Mouse (Mus musculus) stomach, embryonic 16.5 days (tissue): ENCODE results near the gene Rab21. TPM values are rescaled to one million over a fixed set of nuclear protein-coding genes. Genes with fewer than 3 reads are reported as not detected.

ENCODE experiments used
- ATAC-seq: fragments of 200-750 bp; cut with Nextera tagmentation; 2 replicates; pipeline ENCODE4 v1.8.0; 2017; ENCODE audit warnings: moderate number of reproducible peaks, moderate TSS enrichment; ENCODE audit not compliant: insufficient read depth, low FRiP score
- H3K27ac ChIP-seq: fragments of 300-500 bp; sonication (generic); 2 replicates; pipeline ENCODE4 v1.5.1; 2014; ENCODE audit warnings: low read length
- H3K27me3 ChIP-seq: fragments of 300-500 bp; sonication (generic); 2 replicates; pipeline ENCODE4 v1.6.1; 2014; ENCODE audit warnings: low read length, control low read depth, mixed read lengths; ENCODE audit not compliant: control insufficient read depth, insufficient read depth
- H3K36me3 ChIP-seq: fragments of 300-500 bp; sonication (generic); 2 replicates; pipeline ENCODE4 v1.6.1; 2014; ENCODE audit warnings: low read length; ENCODE audit not compliant: control insufficient read depth, insufficient read depth
- H3K4me1 ChIP-seq: fragments of 300-500 bp; sonication (generic); 2 replicates; pipeline ENCODE4 v1.6.1; 2014; ENCODE audit warnings: low read length, control low read depth, mixed read lengths; ENCODE audit not compliant: control insufficient read depth, insufficient read depth
- H3K4me2 ChIP-seq: fragments of 300-500 bp; sonication (generic); 2 replicates; pipeline ENCODE4 v1.6.1; 2014; ENCODE audit warnings: low read depth, low read length, mixed read lengths
- H3K4me3 ChIP-seq: fragments of 300-500 bp; sonication (generic); replicated peaks from 2 replicates; pipeline ENCODE4 v1.5.1; 2014; ENCODE audit warnings: mild to moderate bottlenecking, low read length
- H3K9ac ChIP-seq: fragments of 300-500 bp; sonication (generic); 2 replicates; pipeline ENCODE4 v1.6.1; 2014; ENCODE audit warnings: low read length
- H3K9me3 ChIP-seq: fragments of 300-500 bp; sonication (generic); replicated peaks from 2 replicates; pipeline ENCODE4 v1.6.1; 2016; ENCODE audit warnings: low read length, control low read depth; ENCODE audit not compliant: control insufficient read depth
- WGBS: fragments of 180-500 bp; shearing (Covaris S2); extraction: QIAGEN DNeasy Blood & Tissue Kit; methylation state at CpG from one replicate; pipeline ENCODE4 v1.1.7; 2014; 5-methylcytosine and 5-hydroxymethylcytosine counted together
- polyA plus RNA-seq: library from polyadenylated mRNA; unstranded; fragments of >200 nt; fragmentation: Nextera tagmentation; extraction: Ambion mirVana; gene quantifications from 2 replicates; pipeline ENCODE4 v1.2.1, GENCODE M21; 2015

Rab21 gene
- polyA plus RNA-seq, 1 experiment from 2014 or later: 4.2 TPM

GRCm38 (mm10) chr10:115298683-115299082 is 16.7 kb downstream of the Rab21 start:
- Histone ChIP-seq H3K36me3 (peaks cover 7% of the 10 kb centered on the region; the same call in 1 of the 2 replicates), H3K27ac (no peak overlapping the region), H3K4me1 (no peaks in the 10 kb centered on the region), H3K27me3 (no peaks in the 10 kb centered on the region), H3K4me2 (no peak overlapping the region), H3K9me3 (no peaks in the 10 kb centered on the region), H3K4me3 (no peak overlapping the region), H3K9ac (no peak overlapping the region)
- WGBS: 88% methylated on average over 4 of the region's 4 CpGs
- no peak for ATAC-seq

GRCm38 (mm10) chr10:115297582-115297981 is 17.8 kb downstream of the Rab21 start:
- Histone ChIP-seq H3K4me3 (no peak overlapping the region), H3K27ac (no peak overlapping the region), H3K4me1 (no peaks in the 10 kb centered on the region), H3K9me3 (no peaks in the 10 kb centered on the region), H3K27me3 (no peaks in the 10 kb centered on the region), H3K9ac (no peak overlapping the region), H3K36me3 (peaks cover 7% of the 10 kb centered on the region; the same call in 1 of the 2 replicates), H3K4me2 (no peak overlapping the region)
- WGBS: 83% methylated on average over 5 of the region's 5 CpGs
- ATAC-seq: no peak

GRCm38 (mm10) chr10:115296401-115296935 is 18.9 kb downstream of the Rab21 start:
- H3K4me2 ChIP-seq: no peak overlapping the region
- H3K9ac ChIP-seq: no peak overlapping the region
- H3K27ac ChIP-seq: no peak overlapping the region
- no peaks in the 10 kb centered on the region for H3K9me3 ChIP-seq
- no peak for ATAC-seq
- H3K4me3 ChIP-seq: no peak overlapping the region
- 68% methylated on average over 9 of the region's 9 CpGs for WGBS
- no peaks in the 10 kb centered on the region for H3K4me1 ChIP-seq
- peaks cover 13% of the 10 kb centered on the region; the same call in 1 of the 2 replicates for H3K36me3 ChIP-seq
- no peaks in the 10 kb centered on the region for H3K27me3 ChIP-seq

- H3K27me3 ChIP-seq: no peaks in the 10 kb centered on the region
- 94% methylated on average over 3 of the region's 3 CpGs for WGBS
- peaks cover 14% of the 10 kb centered on the region; the same call in 1 of the 2 replicates for H3K36me3 ChIP-seq
- H3K9me3 ChIP-seq: no peaks in the 10 kb centered on the region
- H3K4me2 ChIP-seq: no peak overlapping the region
- H3K4me1 ChIP-seq: no peaks in the 10 kb centered on the region
- no peak overlapping the region for H3K27ac ChIP-seq
- H3K9ac ChIP-seq: no peak overlapping the region
- no peak for ATAC-seq
- H3K4me3 ChIP-seq: no peak overlapping the region
Observed at GRCm38 (mm10) chr10:115295162-115295561, 20.2 kb downstream of the Rab21 start.

GRCm38 (mm10) chr10:115294715-115295114 is 20.7 kb downstream of the Rab21 start:
- Histone ChIP-seq H3K9me3 (no peaks in the 10 kb centered on the region), H3K36me3 (peaks cover 9% of the 10 kb centered on the region; the same call in 1 of the 2 replicates), H3K27me3 (no peaks in the 10 kb centered on the region), H3K4me2 (no peak overlapping the region), H3K9ac (no peak overlapping the region), H3K4me1 (no peaks in the 10 kb centered on the region), H3K27ac (no peak overlapping the region), H3K4me3 (no peak overlapping the region)
- WGBS: 95% methylated on average over 7 of the region's 7 CpGs
- ATAC-seq: no peak

- H3K4me2 ChIP-seq: no peak overlapping the region
- H3K4me3 ChIP-seq: no peak overlapping the region
- H3K4me1 ChIP-seq: no peaks in the 10 kb centered on the region
- no peaks in the 10 kb centered on the region for H3K27me3 ChIP-seq
- H3K27ac ChIP-seq: no peak overlapping the region
- ATAC-seq: no peak
- H3K9ac ChIP-seq: no peak overlapping the region
- 92% methylated on average over 7 of the region's 7 CpGs for WGBS
- H3K9me3 ChIP-seq: no peaks in the 10 kb centered on the region
- peaks cover 7% of the 10 kb centered on the region; the same call in 1 of the 2 replicates for H3K36me3 ChIP-seq
Observed at GRCm38 (mm10) chr10:115293946-115294345, 21.4 kb downstream of the Rab21 start.

- Histone ChIP-seq H3K27me3 (no peaks in the 10 kb centered on the region), H3K27ac (no peak overlapping the region), H3K9me3 (no peaks in the 10 kb centered on the region), H3K4me1 (no peaks in the 10 kb centered on the region), H3K4me2 (no peak overlapping the region), H3K9ac (no peak overlapping the region), H3K36me3 (peaks cover 19% of the 10 kb centered on the region), H3K4me3 (no peak overlapping the region)
- 94% methylated on average over 9 of the region's 9 CpGs for WGBS
- no peak for ATAC-seq
Observed at GRCm38 (mm10) chr10:115290671-115291070, 24.7 kb downstream of the Rab21 start.

GRCm38 (mm10) chr10:115288856-115289255 is 26.5 kb downstream of the Rab21 start:
- Histone ChIP-seq H3K27me3 (no peaks in the 10 kb centered on the region), H3K27ac (no peak overlapping the region), H3K4me3 (no peak overlapping the region), H3K9me3 (no peaks in the 10 kb centered on the region), H3K4me1 (no peaks in the 10 kb centered on the region), H3K9ac (no peak overlapping the region), H3K36me3 (peaks cover 19% of the 10 kb centered on the region), H3K4me2 (no peak overlapping the region)
- 84% methylated on average over 8 of the region's 8 CpGs for whole genome bisulfite sequencing
- ATAC-seq: no peak

- Histone ChIP-seq H3K4me2 (no peak overlapping the region), H3K36me3 (peaks cover 13% of the 10 kb centered on the region), H3K9ac (no peak overlapping the region), H3K9me3 (no peaks in the 10 kb centered on the region), H3K27me3 (no peaks in the 10 kb centered on the region), H3K4me3 (no peak overlapping the region), H3K27ac (no peak overlapping the region), H3K4me1 (no peaks in the 10 kb centered on the region)
- ATAC-seq: no peak
- WGBS: 50% methylated on average over 10 of the region's 10 CpGs
Observed at GRCm38 (mm10) chr10:115284170-115284569, 31.2 kb downstream of the Rab21 start.
